In genomic region chr11:77240466-77241246, GRCm38 (mm10) we compare ENCODE assay signal across 1 mouse cellular context.
TF ChIP-seq lines count a peak whose summit lies in the region.

No protein-coding gene starts in this region.

TF ChIP-seq in CH12.LX, 34 proteins besides CTCF, POLR2A, EP300 and RAD21 (continued from another document):
- TF ChIP-seq GABPA (IDR thresholded peaks at IDR 0.05; ENCODE audit: insufficient replicate concordance, low read depth, low read length) (no peak), MAX (IDR thresholded peaks at IDR 0.05; ENCODE audit: low read length) (peak; percentile 60; the same call in 1 of the 2 replicates), MEF2A (IDR thresholded peaks at IDR 0.05; ENCODE audit: borderline replicate concordance, low read depth, low read length) (peak; percentile 69), CHD2 (IDR thresholded peaks at IDR 0.05; ENCODE audit: low read length) (peak; percentile 55; the same call in 1 of the 2 replicates), BHLHE40 (IDR thresholded peaks at IDR 0.05; ENCODE audit: low read depth, low read length) (peak; percentile 89), USF2 (conservative IDR thresholded peaks at IDR 0.05; ENCODE audit: low read depth, low read length) (peak; percentile 46)
TF ChIP-seq in CH12.LX: peak in this region for 13.
